Mouse (Mus musculus) adipocyte (in vitro differentiated cells): ENCODE measurements around the gene Lyve1.

Experiments used
- DNase-seq: peaks from one replicate; pipeline ENCODE4 v3.0.0-alpha.2; 2016; ENCODE audit warnings: low spot score

Gene Lyve1

DNA sequence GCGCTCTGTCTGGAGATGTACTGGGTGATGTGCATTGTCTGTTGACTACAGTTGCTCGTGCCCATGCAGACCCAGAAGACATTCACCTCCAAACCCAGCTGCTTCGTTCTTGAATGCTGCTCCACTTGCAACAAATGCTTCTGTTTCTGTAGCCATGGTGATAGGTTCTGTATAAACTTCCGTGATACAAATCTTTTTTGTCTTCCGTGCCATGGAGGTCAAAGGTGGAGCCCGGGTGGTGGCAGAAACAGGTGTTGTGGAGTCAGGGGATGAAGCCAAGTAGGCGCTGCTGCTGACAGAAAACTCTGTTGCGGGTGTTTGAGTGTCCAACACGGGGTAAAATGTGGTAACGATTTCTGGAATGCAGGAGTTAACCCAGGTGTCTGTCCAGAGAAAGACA, 9.4 kb downstream of the Lyve1 start:
- no peak for DNase-seq

DNA sequence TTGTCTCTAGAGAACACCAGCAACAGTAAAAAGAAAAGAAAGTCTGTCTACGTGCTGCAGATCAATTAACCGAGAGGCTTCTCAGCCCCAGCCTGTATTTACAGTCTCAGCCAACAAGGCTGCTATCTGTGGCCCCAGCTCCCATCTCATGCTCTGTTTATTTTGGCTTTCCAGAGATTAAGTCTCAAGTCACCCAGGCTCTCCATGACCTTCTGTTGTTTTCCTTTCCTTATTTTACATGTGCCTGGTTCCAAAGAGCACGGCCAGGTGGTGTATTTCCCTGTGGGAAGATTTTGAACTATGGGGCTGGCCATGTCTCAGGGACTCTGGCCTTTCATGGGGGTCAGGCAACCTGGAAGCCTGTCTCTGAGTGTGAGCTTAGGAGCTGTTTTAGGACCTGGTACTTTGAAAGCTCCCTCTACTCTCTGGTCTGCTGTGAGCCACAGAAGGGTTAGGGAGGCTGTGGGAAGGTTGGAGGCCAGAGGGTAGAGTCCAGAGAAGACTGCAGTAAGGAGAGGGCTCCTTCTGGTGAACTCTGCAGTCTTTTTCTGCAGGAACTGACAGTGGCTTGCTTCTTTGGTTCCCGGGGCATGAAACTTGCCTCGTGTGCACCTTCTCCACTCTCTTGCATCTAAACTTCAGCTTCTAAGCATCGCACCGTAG, 11.4 kb downstream of the Lyve1 start:
- DNase-seq = no peak

GRCm38 (mm10) chr7:110848371-110848770, 14.7 kb downstream of the Lyve1 start:
- DNase-seq = peak; percentile 15

GRCm38 (mm10) chr7:110847321-110847720, 15.7 kb downstream of the Lyve1 start:
- no peak for DNase-seq

DNA sequence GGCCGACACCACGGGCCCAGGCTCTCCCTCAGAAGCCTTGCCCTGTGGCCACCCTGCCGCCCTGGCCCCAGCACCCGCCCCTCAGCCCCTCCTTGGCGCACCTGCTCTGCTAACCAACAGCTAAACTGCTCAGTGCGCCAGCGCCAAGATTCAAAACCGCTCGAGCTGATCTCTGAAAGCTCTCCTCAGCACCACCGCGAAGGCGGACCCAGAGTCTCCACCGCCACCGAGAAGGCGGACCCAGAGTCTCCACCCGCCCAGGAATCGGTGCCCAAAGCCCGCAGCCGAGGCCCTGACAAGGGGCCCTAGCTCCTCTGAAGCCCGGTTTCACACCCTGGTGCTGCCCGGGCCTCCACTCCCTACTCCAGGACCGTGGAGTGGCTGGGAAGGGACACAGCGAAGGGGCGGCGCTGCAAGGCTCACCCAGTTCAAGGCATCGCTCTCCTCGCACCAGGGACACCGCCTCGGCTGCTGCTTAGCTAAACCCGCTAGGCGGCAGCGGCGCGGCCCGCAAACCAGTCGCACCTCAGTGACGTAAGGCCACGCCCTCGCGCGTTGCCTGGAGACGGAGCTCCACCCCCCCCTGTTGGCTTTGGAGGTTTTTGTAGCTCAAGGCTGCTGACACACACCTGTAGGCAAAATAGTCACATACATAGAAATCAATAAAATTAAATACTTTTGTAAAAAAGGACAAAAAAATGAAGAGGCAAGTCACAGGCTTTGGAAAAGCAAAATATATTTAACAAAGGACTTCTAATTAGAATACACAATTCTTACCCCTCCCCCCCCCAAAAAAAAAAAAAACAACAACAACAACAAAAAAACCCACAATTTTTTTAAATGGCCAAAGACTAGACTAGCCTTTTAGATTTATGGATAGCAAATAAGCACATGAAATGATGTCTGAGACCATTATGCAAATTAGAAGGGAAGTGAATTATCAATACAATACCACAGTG, 18.8 kb downstream of the Lyve1 start, which contains the start of gene Rnf141:
TSS of gene Rnf141 (minus strand) at position 542 of the 959 bp plus-strand sequence.
- DNase-seq = peak; percentile 88

DNA sequence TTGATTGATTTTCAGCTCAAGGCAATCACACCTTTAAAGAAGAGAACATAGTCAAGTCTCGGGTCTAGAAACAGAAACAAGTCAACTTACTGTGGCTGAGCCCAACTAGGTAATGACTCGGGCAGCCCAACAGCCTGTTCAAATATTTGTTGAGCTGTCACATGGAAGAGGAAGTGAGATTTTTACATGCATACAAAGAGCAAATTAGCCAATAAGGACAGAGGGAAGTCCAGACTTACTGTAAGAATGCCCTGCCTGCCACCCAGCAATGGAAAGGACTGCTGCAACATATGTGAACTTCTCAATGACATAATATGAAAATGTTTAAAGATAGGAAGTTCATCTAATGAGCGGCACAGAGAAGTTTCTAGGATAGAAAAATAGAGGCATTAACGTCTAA, 22.7 kb downstream of the Lyve1 start:
- DNase-seq = no peak

- DNase-seq = peak; percentile 16
Measured at GRCm38 (mm10) chr7:110834522-110834921, 28.5 kb downstream of the Lyve1 start.

DNA sequence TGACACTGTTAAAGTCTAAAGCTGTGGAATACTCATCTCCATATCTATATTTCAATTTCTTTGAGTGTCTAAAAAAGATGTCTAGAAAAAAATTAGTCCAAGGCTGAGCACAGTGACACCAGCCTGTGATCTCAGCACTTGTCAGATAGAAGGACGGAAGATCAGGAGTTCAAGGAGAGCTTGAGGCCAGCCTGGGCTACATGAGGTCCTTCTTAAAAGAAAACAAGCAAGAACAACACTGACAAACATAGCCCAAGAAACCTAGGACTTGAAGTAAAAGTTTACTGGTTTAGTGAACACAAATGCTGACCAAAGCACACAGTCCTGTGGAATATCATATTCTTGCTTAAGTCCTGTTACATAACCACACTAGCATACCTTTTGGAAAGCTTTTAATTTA, 29.0 kb downstream of the Lyve1 start:
- DNase-seq = no peak

- no peak for DNase-seq
Measured at GRCm38 (mm10) chr7:110833024-110833423, 30.0 kb downstream of the Lyve1 start.

GRCm38 (mm10) chr7:110823995-110824953, 38.8 kb downstream of the Lyve1 start:
- peak; percentile 70 for DNase-seq

DNA sequence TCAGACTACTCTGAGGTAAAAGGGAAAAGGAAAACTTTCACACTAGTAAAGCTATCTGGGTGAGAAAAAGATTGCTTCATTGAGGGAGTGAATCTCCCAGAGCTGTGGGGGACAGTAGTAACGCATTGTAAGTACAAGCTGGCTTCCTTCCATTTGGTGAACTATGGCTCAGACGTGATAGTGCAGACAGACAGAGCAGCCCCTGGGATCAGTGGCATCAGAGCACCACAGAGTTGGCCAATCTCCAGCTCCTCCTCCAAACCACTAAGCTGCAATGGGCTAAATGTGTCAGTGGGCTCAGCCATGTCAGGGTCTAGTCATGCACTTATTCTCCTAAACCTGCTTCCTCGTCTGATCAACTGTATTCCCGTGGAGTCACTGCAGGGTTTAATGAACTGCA, 39.4 kb downstream of the Lyve1 start:
- peak; percentile 30 for DNase-seq

- no peak for DNase-seq
Measured at GRCm38 (mm10) chr7:110823076-110823475, 40.0 kb downstream of the Lyve1 start.

DNA sequence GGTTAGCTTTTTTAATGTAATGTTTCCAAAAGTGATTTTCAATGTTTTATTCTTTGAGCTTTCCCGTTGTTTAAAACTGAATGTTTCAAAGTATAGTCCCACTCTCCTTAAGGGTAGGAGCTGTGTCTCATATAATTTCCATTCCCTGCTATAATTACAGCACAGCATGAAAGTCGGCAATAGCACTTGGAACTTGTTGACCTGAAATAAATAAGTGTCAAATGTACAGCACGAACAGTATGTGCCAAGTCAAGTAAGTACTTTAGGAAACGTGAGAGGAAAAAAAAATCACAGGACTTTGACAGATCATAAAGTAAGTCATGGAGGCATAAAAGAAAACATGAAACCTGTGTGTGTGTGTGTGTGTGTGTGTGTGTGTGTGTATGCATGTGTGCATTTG, 41.0 kb downstream of the Lyve1 start:
- DNase-seq = no peak

GRCm38 (mm10) chr7:110821653-110822052, 41.4 kb downstream of the Lyve1 start:
- DNase-seq = peak; percentile 65

GRCm38 (mm10) chr7:110821068-110821467, 42.0 kb downstream of the Lyve1 start:
- DNase-seq = no peak

- DNase-seq = no peak
Measured at GRCm38 (mm10) chr7:110818787-110819350, 44.2 kb downstream of the Lyve1 start.

DNA sequence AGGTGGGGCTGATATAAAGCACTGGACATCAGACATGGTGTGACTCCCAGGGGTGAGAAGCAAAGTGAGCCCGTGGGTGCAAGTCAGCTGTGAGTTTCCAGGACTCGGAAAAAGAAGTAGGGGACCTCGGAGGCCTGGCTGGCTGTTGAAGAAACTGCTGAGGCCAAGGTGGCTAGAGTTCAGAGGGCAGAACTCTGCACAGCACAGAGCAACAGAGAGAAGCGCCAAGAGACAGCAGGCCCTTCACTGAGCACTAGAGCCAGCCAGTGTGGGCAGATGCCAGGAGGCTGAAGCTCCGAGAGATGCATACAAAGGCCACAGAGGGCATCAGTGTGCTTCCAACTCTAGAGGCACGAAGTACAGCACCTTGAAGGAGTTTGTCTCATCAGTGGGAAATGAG, 44.8 kb downstream of the Lyve1 start:
- peak; percentile 80 for DNase-seq

- peak; percentile 86 for DNase-seq
Measured at GRCm38 (mm10) chr7:110816037-110816436, 47.0 kb downstream of the Lyve1 start.

DNA sequence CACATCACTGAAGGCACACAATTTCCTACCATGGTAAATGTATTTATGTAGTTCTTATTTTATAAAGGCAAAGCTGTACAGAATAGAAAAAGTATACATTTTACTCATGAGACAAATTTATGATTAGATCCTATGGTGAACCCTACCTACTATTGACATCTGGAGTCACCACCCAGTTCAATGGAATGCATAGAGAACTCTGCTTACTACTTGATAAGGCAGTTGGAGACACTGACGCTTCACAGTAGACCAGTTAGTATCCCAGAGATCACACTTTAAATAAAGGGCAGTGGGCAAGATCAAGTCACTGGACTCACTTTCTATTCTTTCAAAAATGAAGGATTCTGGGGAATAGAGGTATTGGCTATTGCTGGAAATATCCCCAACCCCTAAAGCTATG, 49.1 kb downstream of the Lyve1 start:
- DNase-seq = no peak

- no peak for DNase-seq
Measured at GRCm38 (mm10) chr7:110811529-110811928, 51.5 kb downstream of the Lyve1 start.

DNA sequence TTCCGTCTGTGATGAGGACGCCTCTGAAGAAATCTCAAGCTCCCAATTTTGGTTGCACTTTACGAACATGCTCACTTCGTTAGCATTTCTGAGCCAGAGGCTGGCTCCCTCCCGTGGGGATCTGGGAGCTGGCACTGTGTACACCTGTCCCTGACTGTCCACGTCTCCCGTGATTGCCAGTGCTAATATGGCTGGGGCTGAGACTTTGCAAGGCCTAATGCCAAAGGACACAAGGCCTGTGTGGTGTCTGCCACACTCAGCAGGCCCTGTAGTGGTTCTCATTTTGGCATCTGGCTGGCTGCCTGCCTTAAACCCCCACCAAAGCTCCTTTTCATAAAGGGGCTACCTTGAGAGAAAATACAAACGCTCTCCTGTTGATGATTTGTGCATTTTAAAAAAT, 52.0 kb downstream of the Lyve1 start:
- no peak for DNase-seq
